Mouse (Mus musculus) cerebral cortex, adult 2 months (tissue): ENCODE data around the gene Pds5a.

Experiments
- WGBS: fragments of 180-500 bp; shearing (Covaris S2); methylation state at CpG from one replicate; pipeline ENCODE4 v1.1.7; 2018; 5-methylcytosine and 5-hydroxymethylcytosine counted together

Pds5a gene

DNA sequence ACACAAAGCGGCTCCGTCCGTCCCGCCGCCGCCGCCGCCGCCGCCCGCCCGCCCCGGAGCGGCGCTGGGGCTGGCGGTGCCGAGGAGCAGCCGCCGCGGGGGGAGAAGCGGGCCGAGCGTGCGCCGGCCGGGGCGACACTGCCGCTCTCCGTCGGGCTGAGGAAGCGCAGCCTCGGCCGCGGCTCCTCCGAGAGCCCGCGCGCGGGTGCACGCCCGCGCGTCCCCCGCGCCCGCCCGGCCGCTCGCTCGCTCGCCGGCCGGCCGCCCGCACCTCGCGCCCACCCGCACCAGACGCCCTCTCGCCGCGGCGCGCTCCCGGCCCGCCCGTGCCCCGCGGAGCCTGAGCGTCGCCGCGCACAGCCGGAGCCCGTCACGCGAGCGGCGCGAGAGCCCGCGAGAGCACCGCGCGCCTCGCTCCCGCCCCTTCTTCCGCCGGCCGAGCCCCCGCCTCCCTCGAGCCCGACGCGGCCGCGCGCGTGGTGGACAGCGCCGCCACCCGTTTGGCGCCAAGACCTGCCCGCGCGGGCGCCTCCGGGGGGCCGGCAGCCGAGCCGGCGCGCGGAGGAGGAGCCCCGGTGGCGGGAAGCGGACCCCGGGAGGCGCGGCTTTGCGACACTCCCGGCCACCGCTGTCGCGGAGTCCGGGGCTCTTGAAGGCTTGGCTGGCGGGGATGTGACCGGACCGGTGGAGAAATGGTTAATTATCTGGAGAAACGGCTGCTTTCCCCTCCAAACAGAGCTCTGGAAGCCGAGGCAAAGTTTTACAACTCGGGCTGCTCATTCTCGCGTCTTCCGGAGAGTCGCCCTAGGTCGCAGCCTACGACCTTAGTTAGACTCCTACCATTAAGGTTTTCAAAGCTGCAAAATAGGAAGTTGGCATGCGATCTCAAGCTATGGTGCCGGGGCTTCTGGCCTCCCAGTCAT is at the start of gene Pds5a:
Pds5a (minus strand) TSS at position 438 of the 923 bp plus-strand sequence.
- WGBS: 1% methylated on average over 130 of the region's 140 CpGs

DNA sequence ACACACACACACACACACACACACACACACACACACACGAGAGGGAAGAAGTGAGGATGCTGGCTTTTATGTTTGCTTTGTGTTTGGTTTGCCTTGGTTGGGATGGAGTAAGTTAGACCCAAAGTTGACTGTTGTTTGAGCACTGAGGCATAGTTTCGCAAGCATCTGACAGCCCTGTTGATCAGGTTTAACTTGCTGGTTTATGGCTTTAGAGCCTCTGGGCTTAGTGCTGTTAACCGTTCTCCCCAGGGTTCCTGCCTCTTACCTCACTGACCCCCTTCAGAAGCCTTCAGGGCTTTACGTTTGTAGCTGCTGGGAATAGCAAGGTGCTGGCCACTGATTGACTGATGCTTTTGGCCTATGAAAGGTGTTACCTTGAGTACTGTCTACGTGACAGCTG is 48.8 kb upstream of the Pds5a start:
- WGBS: 96% methylated on average over 5 of the region's 5 CpGs

DNA sequence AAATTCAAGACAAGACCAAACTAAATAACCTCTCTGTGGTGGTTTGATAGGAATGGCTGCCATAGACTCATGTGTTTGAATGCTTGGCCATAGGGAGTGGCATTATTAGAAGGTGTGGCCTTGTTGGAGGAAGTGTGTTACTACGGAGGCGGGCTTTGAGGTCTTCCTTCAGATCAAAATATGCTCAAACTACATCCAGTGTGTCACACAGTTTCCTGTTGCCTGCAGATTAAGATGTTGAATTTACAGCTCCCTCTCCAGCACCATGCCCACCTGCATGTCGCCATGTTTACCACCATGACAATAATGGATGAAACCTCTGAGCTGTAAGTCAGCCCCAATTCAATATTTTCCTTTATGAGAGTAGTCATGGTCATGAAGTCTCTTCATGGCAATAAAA is 41.3 kb upstream of the Pds5a start:
- WGBS: 95% methylated on average over 3 of the region's 3 CpGs

DNA sequence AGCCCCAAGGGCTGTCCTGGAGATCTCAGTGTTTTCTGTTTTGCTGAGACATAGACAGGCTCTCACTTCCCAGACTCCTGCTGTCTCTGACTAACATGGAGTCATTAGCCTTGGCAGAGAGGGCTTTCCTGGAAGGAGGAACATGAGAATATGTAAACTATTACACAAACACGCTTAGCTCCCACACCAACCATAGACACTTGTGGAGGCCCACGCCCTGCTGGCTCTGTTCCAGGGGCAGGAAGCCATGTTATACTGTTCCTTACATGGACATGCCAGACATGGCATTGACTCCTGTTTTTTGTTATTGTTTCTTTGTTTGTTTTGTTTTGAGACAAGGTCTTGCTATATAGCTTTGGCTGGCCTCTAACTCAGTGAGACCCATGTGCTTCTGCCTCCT is 37.5 kb upstream of the Pds5a start:
- WGBS: 73% methylated on average over 2 of the region's 2 CpGs

DNA sequence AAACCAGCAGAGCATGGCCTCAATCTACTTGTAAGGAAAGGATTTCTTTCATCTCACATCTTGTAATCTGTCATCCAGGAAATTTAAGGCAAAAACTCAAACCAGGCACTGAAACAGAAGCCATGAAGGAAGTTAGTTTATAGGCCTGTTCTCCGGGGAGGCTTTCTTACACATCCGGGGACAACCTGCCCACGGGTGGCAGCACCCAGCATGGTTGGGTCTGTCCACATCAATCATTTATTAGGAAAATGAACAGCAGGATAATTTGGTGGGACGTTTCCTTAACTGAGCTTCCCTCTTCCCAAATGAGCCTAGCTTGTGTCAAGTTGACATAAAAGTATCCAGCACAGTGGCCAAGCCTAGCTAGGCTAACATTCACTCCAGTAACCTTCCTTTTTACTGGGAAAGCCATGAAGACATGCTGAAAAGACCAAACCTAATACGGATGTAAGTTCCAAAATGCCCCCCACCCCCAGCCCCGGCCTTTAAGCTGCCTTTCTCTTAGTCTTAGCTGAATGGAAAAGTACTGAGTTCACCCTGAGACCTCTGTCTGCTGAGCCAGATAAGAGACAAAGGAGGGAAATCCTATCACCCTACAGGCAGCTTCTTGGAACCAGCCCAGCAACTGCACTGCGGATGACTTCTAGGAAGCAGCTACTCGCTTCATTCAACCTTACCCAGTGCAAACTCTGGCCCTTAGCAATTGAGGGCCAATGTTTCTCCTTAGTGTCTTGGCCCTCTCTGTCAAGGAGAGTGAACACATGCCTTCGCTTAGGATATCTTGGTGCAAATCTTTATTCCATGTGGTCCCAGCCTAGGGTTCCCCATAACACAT is 33.3 kb upstream of the Pds5a start:
- 61% methylated on average over 9 of the region's 9 CpGs for WGBS

DNA sequence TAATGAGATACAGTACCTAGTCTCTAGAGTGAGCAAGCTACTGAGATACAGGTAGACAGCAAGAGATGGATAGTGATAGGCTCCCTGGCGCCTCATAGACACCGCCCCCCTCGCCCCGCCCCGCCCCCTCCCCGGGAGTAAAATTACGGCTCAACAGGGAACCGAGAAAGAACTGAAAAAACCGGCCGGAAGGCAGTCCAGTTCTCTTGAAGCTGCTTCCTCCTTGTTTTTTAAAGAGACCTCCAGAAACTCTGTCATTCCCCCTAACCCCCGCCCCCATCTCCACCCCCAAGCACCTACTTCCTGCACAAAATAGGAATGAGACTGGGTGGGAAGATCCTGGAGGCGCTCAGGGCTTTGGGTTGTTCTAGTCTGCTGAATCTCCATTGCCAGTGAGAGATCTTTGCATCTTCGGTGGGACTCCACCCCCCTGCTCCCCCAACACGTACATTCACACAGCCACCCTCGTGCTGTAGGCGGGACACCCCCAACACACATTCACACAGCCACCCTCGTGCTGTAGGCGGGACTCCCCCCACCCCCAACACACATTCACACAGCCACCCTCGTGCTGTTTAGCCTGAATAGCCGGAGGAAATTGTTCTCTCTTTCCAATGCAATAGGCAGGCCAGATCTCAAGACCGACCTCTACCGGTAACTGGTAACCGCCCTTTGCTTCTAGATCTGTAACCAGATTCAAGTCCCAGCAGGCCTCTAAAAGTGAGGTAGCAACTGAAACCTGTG is 26.4 kb upstream of the Pds5a start:
- WGBS: 1% methylated on average over 23 of the region's 23 CpGs

DNA sequence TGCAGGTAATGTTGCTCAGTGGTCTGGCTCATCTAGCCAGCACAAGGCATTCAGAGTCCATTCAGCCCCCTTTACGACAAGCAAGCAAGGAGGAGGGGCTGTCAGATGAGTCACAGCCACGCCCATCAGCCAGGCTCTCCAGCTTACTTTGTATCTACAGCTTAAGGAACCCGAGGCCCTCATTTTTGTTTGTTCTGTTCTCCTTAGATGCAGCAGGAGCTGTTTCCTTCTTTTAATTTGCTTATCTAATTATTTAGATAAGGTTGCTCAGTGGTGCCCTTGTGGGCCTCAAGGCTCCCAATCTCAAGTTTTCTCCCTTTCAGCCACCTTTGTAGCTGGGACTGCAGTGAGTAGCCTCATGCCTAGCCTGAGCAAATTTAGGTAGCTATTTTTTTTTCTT is 20.3 kb upstream of the Pds5a start:
- 52% methylated on average over 3 of the region's 3 CpGs for WGBS

DNA sequence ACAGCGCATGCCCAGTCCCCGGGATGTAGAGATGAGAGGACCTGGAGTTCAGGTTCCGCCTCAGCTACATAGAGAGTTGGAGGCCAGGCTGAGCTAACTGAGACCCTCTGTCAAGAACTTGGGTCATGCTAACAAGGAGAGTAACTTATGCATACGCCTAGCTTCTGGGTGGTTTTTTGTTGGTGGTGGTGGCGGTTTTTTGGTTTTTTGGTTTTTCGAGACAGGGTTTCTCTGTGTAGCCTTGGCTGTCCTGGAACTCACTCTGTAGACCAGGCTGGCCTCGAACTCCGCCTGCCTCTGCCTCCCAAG is 19.8 kb upstream of the Pds5a start:
- WGBS: 97% methylated on average over 8 of the region's 8 CpGs

DNA sequence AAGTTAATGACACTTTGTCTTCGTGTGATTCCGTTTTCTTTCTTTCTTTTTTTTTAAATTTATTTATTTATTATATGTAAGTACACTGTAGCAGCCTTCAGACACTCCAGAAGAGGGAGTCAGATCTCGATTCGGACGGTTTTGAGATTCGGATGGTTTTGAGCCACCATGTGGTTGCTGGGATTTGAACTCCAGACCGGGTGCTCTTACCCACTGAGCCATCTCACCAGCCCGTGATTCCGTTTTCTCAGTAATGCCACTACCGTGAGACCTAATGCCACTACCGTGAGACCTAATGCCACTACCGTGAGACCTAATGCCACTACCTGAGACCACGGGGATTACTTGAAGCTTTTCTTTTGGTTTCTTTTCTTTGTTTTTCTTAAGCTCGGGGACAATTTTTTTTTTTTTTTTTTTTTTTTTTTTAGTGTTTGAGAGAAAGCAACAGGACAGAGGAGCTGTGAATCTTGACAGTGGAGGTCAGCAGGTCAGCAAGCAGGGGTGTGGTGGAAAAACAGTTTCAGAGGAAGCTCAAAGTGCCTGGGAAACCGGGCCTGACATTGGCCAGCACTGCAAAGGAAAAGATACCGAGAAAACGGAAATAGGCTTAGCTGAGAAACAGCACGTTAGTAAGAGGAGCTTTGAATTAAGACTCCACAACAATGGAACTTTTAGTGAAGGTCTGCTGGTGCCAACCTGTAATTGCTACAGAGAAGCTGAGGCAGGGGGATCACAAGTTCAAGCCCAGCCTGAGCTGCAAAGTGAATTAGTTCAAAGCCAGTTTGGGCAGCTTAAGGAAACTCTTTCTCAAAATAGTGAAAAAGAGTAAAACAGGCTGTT is 19.2 kb upstream of the Pds5a start:
- 85% methylated on average over 18 of the region's 18 CpGs for WGBS

DNA sequence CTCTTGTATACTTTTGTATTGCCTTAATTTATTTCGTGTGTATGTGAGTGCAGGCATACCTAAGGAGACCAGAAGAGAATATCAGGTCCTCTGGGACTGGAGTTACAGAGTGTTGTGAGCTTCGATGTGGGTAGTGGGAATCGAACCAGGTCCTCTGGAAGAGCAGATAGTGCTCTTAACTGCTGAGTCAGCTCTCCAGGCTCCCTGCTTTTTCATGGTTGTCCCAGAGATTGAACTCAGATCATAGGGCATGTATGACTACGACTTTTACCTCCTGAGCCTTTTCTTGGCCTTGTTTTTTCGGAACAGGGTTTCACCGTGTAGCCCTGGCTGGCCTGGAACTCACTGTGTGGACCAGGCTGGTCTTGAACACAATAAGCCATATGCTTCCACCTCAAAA is 17.0 kb upstream of the Pds5a start:
- WGBS: 92% methylated on average over 6 of the region's 6 CpGs

DNA sequence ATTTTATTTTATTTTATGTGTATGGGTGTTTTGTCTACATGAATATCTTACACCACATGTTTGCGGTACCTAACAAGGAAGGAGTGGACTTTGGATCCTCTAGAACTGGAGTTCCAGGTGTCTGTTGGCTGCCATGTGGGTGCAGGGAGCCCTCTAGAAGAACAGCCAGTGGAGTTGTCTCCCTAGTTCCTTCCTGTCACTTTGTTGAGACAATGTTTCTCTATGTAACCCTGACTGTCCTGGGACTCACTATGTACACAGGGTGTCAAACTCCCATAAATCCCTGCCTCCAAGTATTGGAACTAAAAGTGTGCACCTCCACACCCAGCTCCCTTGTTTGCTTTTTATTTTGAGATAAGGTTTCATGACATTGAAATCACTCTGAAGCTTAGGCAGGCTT is 13.4 kb upstream of the Pds5a start:
- WGBS: 100% methylated on average over 1 of the region's 1 CpGs

DNA sequence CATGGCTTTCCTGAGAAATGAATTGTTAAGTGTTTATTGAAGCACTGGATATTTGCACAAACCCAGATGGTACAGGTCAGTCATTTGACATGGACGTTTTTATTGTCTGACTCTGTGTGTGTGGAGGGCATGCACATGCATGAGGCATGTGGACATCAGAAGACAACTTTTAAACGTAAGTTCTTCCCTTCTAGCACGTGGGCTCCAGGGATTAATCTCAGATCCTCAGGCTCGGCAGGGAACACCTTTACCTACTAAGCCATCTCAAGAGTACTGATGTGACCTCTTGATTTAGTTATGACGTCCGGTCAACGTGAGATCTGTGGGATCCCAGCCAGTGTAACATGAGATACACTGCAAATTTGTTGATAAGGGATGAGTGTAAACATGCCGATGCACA is 12.2 kb upstream of the Pds5a start:
- 86% methylated on average over 8 of the region's 8 CpGs for WGBS

DNA sequence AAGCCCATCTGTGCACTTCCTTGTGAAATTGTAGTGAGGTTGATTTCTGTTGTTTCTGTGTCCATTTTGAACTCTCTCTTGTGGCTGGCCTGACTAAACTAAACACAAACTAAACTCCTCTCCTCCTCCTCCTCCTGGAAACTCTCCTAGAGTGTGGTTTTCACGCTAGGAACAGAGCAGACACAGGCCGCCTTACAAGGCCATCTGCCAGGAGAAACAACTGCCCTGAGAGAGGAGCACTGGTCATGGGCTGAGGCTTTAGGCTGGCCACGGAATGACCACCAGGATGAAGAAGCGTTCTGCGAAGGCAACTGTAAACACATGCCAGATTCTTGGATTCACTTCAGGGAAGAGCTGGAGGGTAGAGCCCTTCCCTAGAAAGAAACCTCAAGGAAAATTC is 8.9 kb upstream of the Pds5a start:
- WGBS: 63% methylated on average over 5 of the region's 5 CpGs

DNA sequence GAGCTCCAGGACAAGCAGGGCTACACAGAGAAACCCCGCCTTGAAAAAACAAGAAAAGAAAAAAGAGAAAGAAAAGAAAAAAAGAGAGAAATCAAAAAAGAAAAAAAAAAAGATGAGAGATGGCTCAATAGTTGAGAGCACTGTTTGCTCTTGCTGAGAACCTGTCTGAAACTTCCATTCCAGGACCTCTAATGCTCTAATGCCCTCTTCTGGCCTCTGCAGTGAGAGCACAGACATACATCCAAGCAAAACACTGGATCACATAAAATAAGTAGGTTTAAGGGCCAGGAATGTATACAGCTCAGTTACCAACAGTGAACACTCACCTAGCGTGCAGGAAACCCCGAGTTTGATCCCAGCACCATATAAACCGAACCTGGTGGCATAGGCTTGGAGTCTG is 8.1 kb upstream of the Pds5a start:
- WGBS: 92% methylated on average over 4 of the region's 4 CpGs

DNA sequence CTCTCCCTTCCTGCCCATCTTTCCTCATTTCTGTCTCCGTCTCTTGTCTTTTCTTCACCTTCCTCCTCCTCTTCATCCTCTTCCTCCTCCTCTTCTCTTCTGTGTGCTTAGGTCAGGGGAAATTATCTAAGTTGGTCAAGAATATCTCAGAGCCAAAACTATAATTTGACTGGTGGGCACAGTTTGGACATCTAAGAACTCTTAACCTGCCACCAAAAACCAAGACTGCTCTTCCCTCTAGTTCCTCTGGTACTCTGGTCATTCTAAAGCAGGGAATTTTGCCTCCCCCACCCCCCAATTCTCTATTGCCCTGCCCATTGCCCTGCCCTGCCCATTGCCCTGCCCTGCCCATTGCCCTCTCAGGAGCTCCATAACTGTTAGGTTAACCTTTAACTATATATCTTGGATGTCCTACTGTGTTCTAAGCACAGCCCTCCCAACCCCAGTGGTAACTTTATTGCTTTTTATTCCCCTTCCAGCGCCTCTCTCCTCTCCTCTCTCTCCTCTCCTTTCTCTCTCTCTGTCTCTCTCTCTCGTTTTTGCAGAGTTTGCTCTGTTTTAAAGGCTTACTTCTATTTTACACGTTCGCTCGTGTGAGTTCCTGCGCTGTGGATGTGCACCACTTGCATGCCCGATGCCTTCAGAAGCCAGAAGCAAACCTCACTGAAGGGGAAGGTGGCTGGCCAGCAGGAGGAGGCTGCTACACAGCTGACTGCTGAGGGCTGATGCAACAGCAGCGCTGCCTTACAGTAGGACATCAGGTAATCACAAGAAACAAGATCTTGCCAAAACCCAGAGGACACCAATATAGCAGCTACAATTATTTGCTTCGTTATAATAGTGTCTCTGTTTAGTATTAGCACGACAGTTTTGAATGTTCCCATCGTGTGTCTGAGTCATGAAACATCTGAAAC is 6.9 kb upstream of the Pds5a start:
- WGBS: 81% methylated on average over 12 of the region's 12 CpGs

DNA sequence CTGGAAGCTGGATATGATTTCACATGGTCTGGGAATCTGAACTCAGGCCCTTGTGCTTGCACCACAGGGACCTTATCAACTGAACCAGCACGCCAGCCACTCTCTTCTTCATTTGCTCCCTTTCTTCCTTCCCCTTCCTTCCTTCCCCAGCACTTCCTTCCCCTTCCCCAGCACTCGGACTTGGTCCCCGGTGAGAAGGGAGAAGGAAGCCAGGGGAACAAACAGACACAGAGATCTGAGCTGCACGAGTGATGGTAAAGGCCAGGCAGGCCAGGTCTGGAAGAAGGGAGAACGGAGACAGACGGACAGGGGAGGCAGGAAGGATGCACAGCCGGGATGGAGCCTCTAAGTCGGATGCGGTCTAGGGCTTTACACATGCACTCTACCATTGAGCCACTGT is 5.2 kb upstream of the Pds5a start:
- WGBS: 74% methylated on average over 9 of the region's 9 CpGs

DNA sequence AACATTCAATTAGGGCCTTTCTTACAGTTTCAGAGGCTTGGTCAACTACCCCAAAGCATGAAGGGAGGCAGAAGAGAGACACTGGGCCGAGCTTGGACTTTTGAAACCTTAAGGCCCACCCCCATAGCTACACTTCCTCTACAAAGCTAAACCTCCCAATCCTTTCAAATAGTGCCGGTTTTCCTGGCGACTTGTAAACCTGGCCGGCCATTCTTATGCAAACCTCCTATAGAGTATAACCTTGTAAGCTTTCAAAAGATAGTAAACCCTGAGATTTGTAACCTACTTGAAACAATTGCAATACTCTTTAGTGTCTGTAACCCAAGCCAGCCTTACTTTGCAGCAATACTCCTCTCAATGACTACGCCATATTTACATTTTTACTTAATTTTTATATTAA is 2.0 kb upstream of the Pds5a start:
- 93% methylated on average over 5 of the region's 5 CpGs for WGBS

DNA sequence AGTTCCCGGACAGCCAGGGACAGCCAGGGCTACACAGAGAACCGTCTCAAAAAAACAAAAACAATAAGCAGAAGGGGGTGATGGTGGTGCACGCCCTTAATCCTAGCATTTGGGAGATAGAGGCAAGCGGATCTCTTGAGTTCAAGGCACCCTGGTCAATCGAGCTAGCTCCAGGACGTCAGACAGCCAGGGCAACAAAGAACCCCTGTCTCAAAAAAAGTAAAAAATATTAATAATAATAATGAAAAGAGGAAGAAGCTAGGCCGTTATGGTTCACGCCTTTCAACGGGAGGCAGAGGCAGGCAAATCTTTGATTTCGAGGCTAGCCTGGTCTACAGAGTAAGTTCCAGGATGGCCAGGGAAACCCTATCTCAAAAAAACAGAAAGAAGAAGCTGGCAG is 1.1 kb upstream of the Pds5a start:
- WGBS: 60% methylated on average over 10 of the region's 10 CpGs

DNA sequence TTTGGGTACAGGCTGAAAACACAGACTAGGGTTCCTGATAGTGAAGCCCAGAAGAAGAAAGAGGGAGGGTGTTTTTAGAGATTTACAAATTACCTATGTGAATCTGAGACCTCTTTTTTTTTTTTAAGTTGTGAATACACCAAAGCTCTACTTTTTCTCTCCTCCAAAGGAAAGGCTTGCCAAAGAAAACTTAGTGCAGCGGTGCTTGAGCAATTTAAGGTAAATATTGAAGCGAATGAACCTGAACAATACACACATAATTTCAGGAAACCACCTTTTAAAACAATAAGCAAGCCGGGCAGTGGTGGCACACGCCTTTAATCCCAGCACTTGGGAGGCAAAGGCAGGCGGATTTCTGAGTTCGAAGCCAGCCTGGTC is 675 bp upstream of the Pds5a start:
- 20% methylated on average over 6 of the region's 6 CpGs for WGBS

DNA sequence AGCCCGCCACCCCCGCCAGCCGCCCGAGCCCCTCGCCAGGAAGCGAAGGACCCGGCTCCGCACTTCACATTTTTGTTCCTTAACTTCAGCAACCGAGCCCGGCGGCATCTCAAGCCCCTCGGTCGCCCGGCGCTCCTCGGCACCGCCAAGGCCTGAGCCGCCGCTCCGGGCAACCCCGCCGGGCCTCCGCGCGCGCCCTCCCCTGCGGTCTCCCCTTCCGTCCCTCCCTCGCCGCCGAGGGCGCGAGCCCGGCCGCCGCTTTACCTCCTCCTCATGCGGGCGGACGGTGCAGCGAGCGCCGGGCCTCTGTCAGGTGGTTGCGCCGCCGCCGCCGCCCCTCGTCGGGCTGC is 612 bp downstream of the Pds5a start:
- under 1% methylated on average over 49 of the region's 49 CpGs for WGBS
